Mouse (Mus musculus) E14TG2a.4 (cell line): ENCODE results near the gene Macrod1.

ENCODE experiments used
- H3K27me3 ChIP-seq: 2 replicates; pipeline ENCODE4 v1.6.1; 2014; ENCODE audit warnings: low read length, control low read depth; ENCODE audit not compliant: insufficient read depth
- H3K36me3 ChIP-seq: 2 replicates; pipeline ENCODE4 v1.6.1; 2014; ENCODE audit warnings: low read length, control low read depth; ENCODE audit not compliant: insufficient read depth
- H3K4me1 ChIP-seq: replicated peaks from 2 replicates; pipeline ENCODE4 v1.6.1; 2014; ENCODE audit warnings: low read depth, low read length, control low read depth
- H3K4me3 ChIP-seq: replicated peaks from 2 replicates; pipeline ENCODE4 v1.5.1; 2014; ENCODE audit warnings: mild to moderate bottlenecking, low read length
- H3K9me3 ChIP-seq: 2 replicates; pipeline ENCODE4 v1.6.1; 2014; ENCODE audit warnings: low read length, control low read depth
- CTCF ChIP-seq: conservative IDR thresholded peaks from 2 replicates; pipeline ENCODE4 v1.5.1; 2014; ENCODE audit warnings: low read length
- NANOG ChIP-seq: IDR thresholded peaks from 2 replicates; pipeline ENCODE4 v1.6.1; 2014; ENCODE audit warnings: borderline replicate concordance, low read length, mixed read lengths
- POU5F1 ChIP-seq: IDR thresholded peaks from 2 replicates; pipeline ENCODE4 v1.6.1; 2014; ENCODE audit warnings: low read length, borderline replicate concordance

Gene Macrod1

GRCm38 (mm10) chr19:7110875-7111274 lies 54.3 kb downstream of the Macrod1 start:
- no peak for TF ChIP-seq CTCF
- no peak for TF ChIP-seq NANOG
- TF ChIP-seq POU5F1, result no peak
- Histone ChIP-seq H3K9me3 (no peaks in the 10 kb centered on the region), H3K36me3 (no peaks in the 10 kb centered on the region), H3K27me3 (peaks cover 22% of the 10 kb centered on the region), H3K4me1 (peaks cover 49% of the 10 kb centered on the region), H3K4me3 (no peak overlapping the region)

GRCm38 (mm10) chr19:7111309-7111708 lies 54.7 kb downstream of the Macrod1 start:
- TF ChIP-seq POU5F1 (no peak), CTCF (no peak)
- H3K27me3 ChIP-seq, result peaks cover 22% of the 10 kb centered on the region
- no peaks in the 10 kb centered on the region for H3K36me3 ChIP-seq

GRCm38 (mm10) chr19:7111710-7112109 lies 55.1 kb downstream of the Macrod1 start:
- Histone ChIP-seq H3K27me3 (peaks cover 22% of the 10 kb centered on the region), H3K9me3 (no peaks in the 10 kb centered on the region), H3K4me3 (no peak overlapping the region), H3K36me3 (no peaks in the 10 kb centered on the region), H3K4me1 (peaks cover 47% of the 10 kb centered on the region)
- TF ChIP-seq POU5F1, result no peak
- no peak for TF ChIP-seq CTCF
- TF ChIP-seq NANOG, result no peak

More at GRCm38 (mm10) chr19:7111309-7111708, 54.7 kb downstream of the Macrod1 start:
- Histone ChIP-seq H3K9me3 (no peaks in the 10 kb centered on the region), H3K4me3 (no peak overlapping the region), H3K4me1 (peaks cover 46% of the 10 kb centered on the region)

GRCm38 (mm10) chr19:7112628-7113027 lies 56.0 kb downstream of the Macrod1 start:
- TF ChIP-seq CTCF (no peak), NANOG (no peak), POU5F1 (no peak)
- H3K9me3 ChIP-seq, result no peaks in the 10 kb centered on the region
- no peaks in the 10 kb centered on the region for H3K36me3 ChIP-seq
- peaks cover 53% of the 10 kb centered on the region for H3K4me1 ChIP-seq
- H3K27me3 ChIP-seq, result peaks cover 22% of the 10 kb centered on the region
- no peak overlapping the region for H3K4me3 ChIP-seq

- H3K36me3 ChIP-seq, result no peaks in the 10 kb centered on the region
- peak overlapping the region; percentile 71 for H3K4me3 ChIP-seq
- peaks cover 63% of the 10 kb centered on the region for H3K4me1 ChIP-seq
- peaks cover 22% of the 10 kb centered on the region for H3K27me3 ChIP-seq
- TF ChIP-seq NANOG, result no peak
- no peak for TF ChIP-seq POU5F1
- no peak for TF ChIP-seq CTCF
- H3K9me3 ChIP-seq, result no peaks in the 10 kb centered on the region
Observed at GRCm38 (mm10) chr19:7113574-7113973, 57.0 kb downstream of the Macrod1 start.

GRCm38 (mm10) chr19:7116038-7116731 lies 59.6 kb downstream of the Macrod1 start:
- peaks cover 55% of the 10 kb centered on the region for H3K4me1 ChIP-seq

GRCm38 (mm10) chr19:7117141-7117540 lies 60.5 kb downstream of the Macrod1 start:
- no peaks in the 10 kb centered on the region for H3K36me3 ChIP-seq
- no peak overlapping the region for H3K4me3 ChIP-seq
- H3K9me3 ChIP-seq, result no peaks in the 10 kb centered on the region
- no peak for TF ChIP-seq NANOG
- TF ChIP-seq CTCF, result no peak
- no peak for TF ChIP-seq POU5F1
- H3K27me3 ChIP-seq, result peaks cover 8% of the 10 kb centered on the region
- peaks cover 63% of the 10 kb centered on the region for H3K4me1 ChIP-seq

More at GRCm38 (mm10) chr19:7116038-7116731, 59.6 kb downstream of the Macrod1 start:
- H3K36me3 ChIP-seq, result no peaks in the 10 kb centered on the region
- peaks cover 9% of the 10 kb centered on the region for H3K27me3 ChIP-seq
- TF ChIP-seq POU5F1 (no peak), CTCF (no peak), NANOG (no peak)
- no peak overlapping the region for H3K4me3 ChIP-seq
- no peaks in the 10 kb centered on the region for H3K9me3 ChIP-seq

GRCm38 (mm10) chr19:7117653-7118307 lies 61.2 kb downstream of the Macrod1 start:
- no peak overlapping the region for H3K4me3 ChIP-seq
- peaks cover 64% of the 10 kb centered on the region for H3K4me1 ChIP-seq
- H3K36me3 ChIP-seq, result no peaks in the 10 kb centered on the region
- TF ChIP-seq CTCF, result no peak
- no peak for TF ChIP-seq POU5F1
- H3K27me3 ChIP-seq, result peaks cover 11% of the 10 kb centered on the region
- H3K9me3 ChIP-seq, result no peaks in the 10 kb centered on the region

- Histone ChIP-seq H3K9me3 (no peaks in the 10 kb centered on the region), H3K4me3 (peak overlapping the region; percentile 35; the same call in 1 of the 2 replicates), H3K27me3 (peaks cover 16% of the 10 kb centered on the region), H3K4me1 (peaks cover 37% of the 10 kb centered on the region), H3K36me3 (no peaks in the 10 kb centered on the region)
- TF ChIP-seq POU5F1 (no peak), CTCF (no peak), NANOG (no peak)
Observed at GRCm38 (mm10) chr19:7121252-7121651, 64.6 kb downstream of the Macrod1 start.
